Mouse (Mus musculus) C2C12 (cell line): ENCODE results near the gene Snrpd3.

ENCODE experiments used
- CEBPB ChIP-seq: IDR thresholded peaks from one replicate; pipeline ENCODE4 v1.6.1; 2011; ENCODE audit warnings: low read depth, mild to moderate bottlenecking, control low read depth, moderate library complexity
- CTCF ChIP-seq: IDR thresholded peaks from one replicate; pipeline ENCODE4 v1.5.1; 2011; ENCODE audit not compliant: control insufficient read depth, insufficient read depth, insufficient read length
- MAX ChIP-seq: IDR thresholded peaks from one replicate; pipeline ENCODE4 v1.6.1; 2011; ENCODE audit warnings: mild to moderate bottlenecking, control low read depth
- MYOD1 ChIP-seq: IDR thresholded peaks from one replicate; pipeline ENCODE4 v1.6.1; 2011; ENCODE audit warnings: low read depth; ENCODE audit not compliant: control insufficient read depth, insufficient read length
- MYOG ChIP-seq: IDR thresholded peaks from one replicate; pipeline ENCODE4 v1.6.1; 2011; ENCODE audit not compliant: control insufficient read depth, insufficient read length; ENCODE audit errors: extremely low read depth
- USF1 ChIP-seq: IDR thresholded peaks from one replicate; pipeline ENCODE4 v1.6.1; 2011; ENCODE audit warnings: low read depth, mild to moderate bottlenecking, control low read depth, moderate library complexity

DNA sequence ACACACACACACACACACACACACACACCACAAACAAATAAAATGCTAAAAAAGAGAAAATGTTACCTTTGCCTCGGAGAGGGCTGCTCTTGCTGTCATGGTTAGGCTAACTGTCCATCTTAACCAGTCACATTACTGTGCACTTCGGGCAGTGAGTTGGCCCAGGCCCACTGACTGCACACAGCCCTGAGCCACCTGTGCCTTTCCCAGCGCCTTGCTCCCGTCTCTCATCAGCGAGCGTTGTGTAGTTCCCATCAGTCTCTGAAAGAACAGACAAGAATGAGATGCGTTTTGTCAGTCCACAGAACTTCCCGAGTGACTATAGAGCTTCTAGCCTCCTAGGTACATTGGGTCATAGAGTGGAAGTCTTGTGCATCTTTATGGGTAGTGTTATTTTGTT, 16.9 kb downstream of the Snrpd3 start:
- no peak for TF ChIP-seq MAX
- TF ChIP-seq CTCF = no peak
- no peak for TF ChIP-seq USF1
- TF ChIP-seq CEBPB = no peak
- TF ChIP-seq MYOD1 = no peak
- no peak for TF ChIP-seq MYOG
